Comparison of ENCODE assay signal across 23 mouse cellular contexts in the genomic region with DNA sequence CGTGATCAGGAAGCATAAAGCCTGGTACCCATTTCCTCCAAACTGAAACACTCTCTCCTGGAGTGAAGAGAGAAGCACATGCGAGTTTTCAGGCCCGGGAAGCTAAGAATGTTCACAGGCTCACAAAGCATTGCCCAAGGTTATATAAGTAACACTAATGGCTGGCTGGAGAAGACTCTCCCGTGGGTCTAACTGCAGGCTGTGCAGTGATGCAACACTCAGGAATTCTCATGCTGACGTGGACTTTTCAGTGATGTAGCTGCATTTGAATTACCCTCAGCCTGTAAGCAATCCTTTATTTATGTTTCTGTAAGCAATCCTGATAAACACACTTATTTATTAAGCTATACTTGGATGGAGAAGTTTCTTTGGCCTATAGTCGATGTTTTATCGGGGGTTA. TPM values are rescaled to one million over a fixed set of nuclear protein-coding genes. Genes with fewer than 3 reads are reported as not detected.
DNase-seq lines count a peak whose midpoint lies in the region; ATAC-seq and TF ChIP-seq lines count a peak whose summit lies in the region.
"Had no signal": no experiment of that assay in that cellular context is flagged by ENCODE, and none has a peak within 500 bp of the region (broad histone marks: within the 10 kb centered on the region; RNA-seq: fewer than 3 reads in every experiment).

No protein-coding gene starts in this region.

- H3K9me3 ChIP-seq in lung, embryonic 14.5 days (ENCODE audit: low read depth, low read length), result no peaks in the 10 kb centered on the region
- H3K9me3 ChIP-seq in stomach, embryonic 14.5 days (ENCODE audit: control insufficient read depth, low read depth, low read length), result no peaks in the 10 kb centered on the region
- no peaks in the 10 kb centered on the region for H3K9me3 ChIP-seq in stomach, postnatal 0 days (ENCODE audit: control insufficient read depth, low read length)
- H3K9me3 ChIP-seq: embryonic facial prominence, embryonic 15.5 days; forebrain, embryonic 15.5 days; heart, embryonic 10.5 days; hindbrain, embryonic 13.5 days had no signal

- H3K4me1 ChIP-seq in lung, embryonic 14.5 days (ENCODE audit: insufficient read depth), result 0 out of 2 replicates have a peak, but pooled peaks cover 4% of the 10 kb centered on the region
- H3K4me1 ChIP-seq in stomach, embryonic 14.5 days (ENCODE audit: control insufficient read depth, insufficient read depth, low read length), result peaks cover 5% of the 10 kb centered on the region; the same call in 1 of the 2 replicates
- peaks cover 4% of the 10 kb centered on the region; the same call in 1 of the 2 replicates for H3K4me1 ChIP-seq in stomach, postnatal 0 days (replicated peaks; ENCODE audit: control insufficient read depth, insufficient read depth)
- H3K4me1 ChIP-seq in embryonic fibroblast, embryonic 13.5 days (ENCODE audit: control insufficient read depth, insufficient read depth, low read length), result peaks cover 12% of the 10 kb centered on the region
- H3K4me1 ChIP-seq: embryonic facial prominence, embryonic 15.5 days had no signal

- DNase-seq in lung, embryonic 14.5 days, result peak; percentile 68
- DNase-seq in lung, adult 18-20 months, result no peak
- no peak for DNase-seq in stomach, postnatal 0 days (ENCODE audit: low spot score)
- no peak for DNase-seq in thymus, adult 18-20 months
- no peak for DNase-seq in T-cell, adult 2 months (ENCODE audit: low spot score)
- no peak for DNase-seq in thymus, postnatal 10 days (ENCODE audit: low spot score in 2 of 2)
- DNase-seq: adrenal gland, adult 8-10 months; cerebellum, adult 11 months; cerebellum, adult 8-10 months; cerebellum, postnatal 14 days; embryo, embryonic 11 days; gastrocnemius, postnatal 10 days; heart, adult 18-20 months; heart, postnatal 10 days; heart, postnatal 4 days had no signal

- TF ChIP-seq CTCF in lung, embryonic 14.5 days (IDR thresholded peaks at IDR 0.05; ENCODE audit: low read depth), result no peak
- TF ChIP-seq CTCF in stomach, postnatal 0 days (IDR thresholded peaks at IDR 0.05; ENCODE audit: low read depth), result no peak
- no peak for TF ChIP-seq CTCF in embryonic fibroblast, embryonic 13.5 days (IDR thresholded peaks at IDR 0.05; ENCODE audit: borderline replicate concordance, insufficient read depth, low read length)

- H3K4me2 ChIP-seq in lung, embryonic 14.5 days, result no peak overlapping the region
- H3K4me2 ChIP-seq in stomach, embryonic 14.5 days (replicated peaks; ENCODE audit: low read depth, low read length), result no peak overlapping the region
- H3K4me2 ChIP-seq in stomach, postnatal 0 days (replicated peaks; ENCODE audit: low read depth), result no peak overlapping the region
- H3K4me2 ChIP-seq: embryonic facial prominence, embryonic 15.5 days; forebrain, embryonic 15.5 days; hindbrain, embryonic 13.5 days had no signal

- H3K27ac ChIP-seq in lung, embryonic 14.5 days (ENCODE audit: low read depth), result peak overlapping the region; percentile 74
- H3K27ac ChIP-seq in stomach, embryonic 14.5 days (ENCODE audit: low read length), result peak overlapping the region; percentile 39; the same call in 1 of the 2 replicates
- no peak overlapping the region for H3K27ac ChIP-seq in stomach, postnatal 0 days (replicated peaks)
- H3K27ac ChIP-seq in embryonic fibroblast, embryonic 13.5 days (ENCODE audit: insufficient read depth, low read length), result peak overlapping the region; percentile 44; the same call in 1 of the 2 replicates
- H3K27ac ChIP-seq: embryonic facial prominence, embryonic 15.5 days; forebrain, embryonic 15.5 days; heart, embryonic 10.5 days; hindbrain, embryonic 13.5 days; hindbrain, postnatal 0 days had no signal

- no peaks in the 10 kb centered on the region for H3K36me3 ChIP-seq in lung, embryonic 14.5 days (ENCODE audit: insufficient read depth)
- H3K36me3 ChIP-seq in stomach, embryonic 14.5 days (ENCODE audit: control insufficient read depth, insufficient read depth, low read length), result no peaks in the 10 kb centered on the region
- no peaks in the 10 kb centered on the region for H3K36me3 ChIP-seq in stomach, postnatal 0 days (ENCODE audit: control insufficient read depth, insufficient read depth, low read length)
- H3K36me3 ChIP-seq: embryonic facial prominence, embryonic 15.5 days; forebrain, embryonic 15.5 days; heart, embryonic 10.5 days; hindbrain, embryonic 13.5 days had no signal

- TF ChIP-seq POLR2A in embryonic fibroblast, embryonic 13.5 days (IDR thresholded peaks at IDR 0.05; ENCODE audit: low read depth, low read length), result no peak

- H3K27me3 ChIP-seq in lung, embryonic 14.5 days (ENCODE audit: insufficient read depth, low read length), result peaks cover 8% of the 10 kb centered on the region; the same call in 1 of the 2 replicates
- no peaks in the 10 kb centered on the region for H3K27me3 ChIP-seq in stomach, embryonic 14.5 days (ENCODE audit: control insufficient read depth, insufficient read depth, low read length)
- no peaks in the 10 kb centered on the region for H3K27me3 ChIP-seq in stomach, postnatal 0 days (ENCODE audit: control insufficient read depth, insufficient read depth, low read length)
- H3K27me3 ChIP-seq: forebrain, embryonic 15.5 days; hindbrain, embryonic 13.5 days had no signal

- H3K9ac ChIP-seq in lung, embryonic 14.5 days, result no peak overlapping the region
- no peak overlapping the region for H3K9ac ChIP-seq in stomach, embryonic 14.5 days (replicated peaks; ENCODE audit: low read depth, low read length)
- no peak overlapping the region for H3K9ac ChIP-seq in stomach, postnatal 0 days (ENCODE audit: low read length)
- H3K9ac ChIP-seq: embryonic facial prominence, embryonic 15.5 days; forebrain, embryonic 15.5 days; hindbrain, embryonic 13.5 days had no signal

- 50% methylated on average over 7 of the region's 7 CpGs for WGBS in lung, embryonic 14.5 days
- WGBS in stomach, embryonic 14.5 days, result 59% methylated on average over 7 of the region's 7 CpGs
- WGBS in stomach, postnatal 0 days, result 51% methylated on average over 7 of the region's 7 CpGs

- no peak overlapping the region for H3K4me3 ChIP-seq in lung, embryonic 14.5 days (ENCODE audit: low read depth, low read length)
- no peak overlapping the region for H3K4me3 ChIP-seq in stomach, embryonic 14.5 days (ENCODE audit: low read depth, low read length)
- no peak overlapping the region for H3K4me3 ChIP-seq in stomach, postnatal 0 days (ENCODE audit: low read depth, low read length)
- H3K4me3 ChIP-seq in embryonic fibroblast, embryonic 13.5 days (ENCODE audit: insufficient read depth, low read length), result no peak overlapping the region
- H3K4me3 ChIP-seq: embryonic facial prominence, embryonic 15.5 days; forebrain, embryonic 15.5 days; heart, embryonic 10.5 days; hindbrain, embryonic 13.5 days had no signal

- no peak for TF ChIP-seq EP300 in stomach, postnatal 0 days (optimal IDR thresholded peaks at IDR 0.05)

- no peak for ATAC-seq in lung, embryonic 14.5 days (ENCODE audit: insufficient read depth)
- no peak for ATAC-seq in stomach, embryonic 14.5 days (ENCODE audit: insufficient number of reproducible peaks, insufficient read depth, low FRiP score, low read depth)
- ATAC-seq in stomach, postnatal 0 days (ENCODE audit: low FRiP score, low TSS enrichment), result no peak
- ATAC-seq: forebrain, embryonic 15.5 days; hindbrain, postnatal 0 days had no signal

RNA-seq across cellular contexts. Expression of a gene that starts 5.1 kb away (rescaled TPM):
- polyA plus RNA-seq in lung, embryonic 14.5 days (2014; fragmentation: Nextera tagmentation; extraction: Ambion mirVana), result 123 and 138 TPM in 2 replicates
- polyA plus RNA-seq in stomach, embryonic 14.5 days (2014; fragmentation: Nextera tagmentation; extraction: Ambion mirVana), result 66.2 and 72.2 TPM in 2 replicates
- 42.7 and 44.0 TPM in 2 replicates for polyA plus RNA-seq in stomach, postnatal 0 days (2015; fragmentation: Nextera tagmentation; extraction: Ambion mirVana)
- polyA plus RNA-seq in embryonic fibroblast, embryonic 13.5 days (2011; ENCODE audit: insufficient read length, low read depth, missing spikeins), result 1.5 and 3.1 TPM in 2 replicates

RNA-seq across cellular contexts. Expression of a gene that starts 7.4 kb away (rescaled TPM):
- 78.2 and 79.1 TPM in 2 replicates for polyA plus RNA-seq in lung, embryonic 14.5 days (2014; fragmentation: Nextera tagmentation; extraction: Ambion mirVana)
- polyA plus RNA-seq in stomach, embryonic 14.5 days (2014; fragmentation: Nextera tagmentation; extraction: Ambion mirVana), result 90.4 and 95.0 TPM in 2 replicates
- 45.1 and 45.2 TPM in 2 replicates for polyA plus RNA-seq in stomach, postnatal 0 days (2015; fragmentation: Nextera tagmentation; extraction: Ambion mirVana)
- polyA plus RNA-seq in embryonic fibroblast, embryonic 13.5 days (2011; ENCODE audit: insufficient read length, low read depth, missing spikeins), result 88.3 and 96.5 TPM in 2 replicates

RNA-seq across cellular contexts. Expression of a gene that starts 26.7 kb away (rescaled TPM):
- 0.11 and 0.17 TPM in 2 replicates for polyA plus RNA-seq in lung, embryonic 14.5 days (2014; fragmentation: Nextera tagmentation; extraction: Ambion mirVana)
- 0.53 and 1.1 TPM in 2 replicates for polyA plus RNA-seq in stomach, embryonic 14.5 days (2014; fragmentation: Nextera tagmentation; extraction: Ambion mirVana)
- polyA plus RNA-seq in stomach, postnatal 0 days (2015; fragmentation: Nextera tagmentation; extraction: Ambion mirVana), result 0.98 and 1.3 TPM in 2 replicates
- polyA plus RNA-seq in embryonic fibroblast, embryonic 13.5 days (2011; ENCODE audit: insufficient read length, low read depth, missing spikeins), result 0.23 and 0.40 TPM in 2 replicates

RNA-seq across cellular contexts. Expression of a gene that starts 30.8 kb away (rescaled TPM):
- 0.20 and 0.51 TPM in 2 replicates for polyA plus RNA-seq in lung, embryonic 14.5 days (2014; fragmentation: Nextera tagmentation; extraction: Ambion mirVana)
- polyA plus RNA-seq in stomach, embryonic 14.5 days (2014; fragmentation: Nextera tagmentation; extraction: Ambion mirVana), result 0.17 TPM in 1 of 2 replicates, not detected in the other
- 0.06 and 0.11 TPM in 2 replicates for polyA plus RNA-seq in stomach, postnatal 0 days (2015; fragmentation: Nextera tagmentation; extraction: Ambion mirVana)
- polyA plus RNA-seq in embryonic fibroblast, embryonic 13.5 days (2011; ENCODE audit: insufficient read length, low read depth, missing spikeins), result not detected in 2 replicates
- polyA plus RNA-seq: embryonic facial prominence, embryonic 15.5 days; heart, embryonic 14.5 days had no signal

RNA-seq across cellular contexts. Expression of a gene that starts 38.9 kb away (rescaled TPM):
- 69.2 and 70.1 TPM in 2 replicates for polyA plus RNA-seq in lung, embryonic 14.5 days (2014; fragmentation: Nextera tagmentation; extraction: Ambion mirVana)
- 27.1 and 35.3 TPM in 2 replicates for polyA plus RNA-seq in stomach, embryonic 14.5 days (2014; fragmentation: Nextera tagmentation; extraction: Ambion mirVana)
- 26.2 and 27.6 TPM in 2 replicates for polyA plus RNA-seq in stomach, postnatal 0 days (2015; fragmentation: Nextera tagmentation; extraction: Ambion mirVana)
- 71.0 and 85.1 TPM in 2 replicates for polyA plus RNA-seq in embryonic fibroblast, embryonic 13.5 days (2011; ENCODE audit: insufficient read length, low read depth, missing spikeins)

Comparison
In these comparisons a context has a peak if more than half of its experiments do, and no peak if none do; other contexts are left out.
1. RNA of a gene that starts 5.1 kb away (polyA plus RNA-seq): 123 to 138 TPM in lung, embryonic 14.5 days, 66.2 to 72.2 TPM in stomach, embryonic 14.5 days and 42.7 to 44.0 TPM in stomach, postnatal 0 days; 1.5 to 3.1 TPM in embryonic fibroblast, embryonic 13.5 days; every median in the first group is over 10 times any median in the second.